Mouse (Mus musculus): ENCODE data around the gene Slco1a5. TPM values are rescaled to one million over a fixed set of nuclear protein-coding genes. Genes with fewer than 3 reads are reported as not detected.

Gene Slco1a5
- polyA plus RNA-seq, 1 experiment from 2014 or later, result 0.32 TPM

DNA sequence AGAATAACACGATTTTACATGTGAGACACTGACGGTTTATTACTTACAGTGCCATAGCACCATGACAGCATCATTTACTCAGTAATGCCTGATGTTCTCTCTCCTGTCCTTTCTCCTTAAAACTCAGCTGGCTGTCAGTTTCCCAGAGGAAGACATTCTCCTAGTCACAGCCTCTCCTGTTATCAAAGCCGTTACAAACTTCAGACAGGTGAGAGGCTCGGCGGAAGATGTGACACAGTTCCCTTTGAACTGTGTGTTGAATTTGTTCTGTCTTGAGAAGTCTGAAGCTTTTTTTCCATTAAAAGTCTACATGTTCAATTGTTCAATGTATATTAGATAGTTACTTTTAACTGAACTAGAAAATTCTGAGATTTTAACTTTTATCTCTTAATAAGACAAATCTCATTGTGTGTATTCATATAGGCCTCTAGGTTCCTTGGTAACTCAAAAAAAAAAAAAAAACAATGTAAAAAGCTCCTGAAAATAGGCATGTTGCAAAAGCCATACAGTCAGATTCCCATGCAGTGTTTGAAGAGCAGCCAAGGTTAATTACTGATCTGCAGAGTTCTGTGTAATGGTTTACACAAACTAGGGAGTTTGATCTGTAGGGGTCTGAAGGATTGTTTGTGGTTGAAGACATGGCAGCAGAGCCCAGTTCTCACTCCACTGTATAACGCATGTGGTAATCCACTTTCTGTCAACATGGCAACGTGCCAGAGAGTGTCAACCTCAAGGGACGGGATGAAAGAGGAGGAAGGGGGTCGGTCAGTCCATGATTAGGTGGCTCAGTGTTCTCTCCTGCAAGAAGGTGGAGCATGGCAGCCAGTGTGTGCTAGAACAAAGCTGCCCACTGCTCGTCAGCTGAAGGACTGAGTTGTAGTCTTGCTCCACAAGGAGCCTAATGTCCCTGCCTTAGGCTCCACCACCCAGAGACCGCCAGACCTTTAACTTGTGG is 24.9 kb upstream of the Slco1a5 start:
- Histone ChIP-seq H3K4me1 (ENCODE audit: control insufficient read depth, insufficient read depth, low read length) (peaks cover 4% of the 10 kb centered on the region; the same call in 1 of the 2 replicates), H3K9ac (replicated peaks; ENCODE audit: low read length) (no peak overlapping the region), H3K27me3 (ENCODE audit: control insufficient read depth, insufficient read depth, low read length) (no peaks in the 10 kb centered on the region), H3K4me2 (ENCODE audit: low read length) (no peak overlapping the region), H3K9me3 (ENCODE audit: control insufficient read depth, low read length) (no peaks in the 10 kb centered on the region), H3K4me3 (replicated peaks; ENCODE audit: low read depth, low read length) (no peak overlapping the region), H3K27ac (replicated peaks; ENCODE audit: low read depth, low read length) (no peak overlapping the region), H3K36me3 (ENCODE audit: control insufficient read depth, insufficient read depth, low read length) (peaks cover 38% of the 10 kb centered on the region)
- no peak for DNase-seq
- no peak for ATAC-seq (ENCODE audit: low FRiP score, low TSS enrichment)
- 81% methylated on average over 11 of the region's 11 CpGs for WGBS

GRCm38 (mm10) chr6:142346181-142347110 is 23.7 kb upstream of the Slco1a5 start:
- H3K27ac ChIP-seq (replicated peaks; ENCODE audit: low read depth, low read length), result no peak overlapping the region; the same call in 1 of the 2 replicates

GRCm38 (mm10) chr6:142345440-142346038 is 22.8 kb upstream of the Slco1a5 start, which contains the start of gene Pyroxd1:
Gene Pyroxd1 (plus strand): TSS chr6:142345654.
- under 1% methylated on average over 48 of the region's 48 CpGs for WGBS
- H3K9ac ChIP-seq (replicated peaks; ENCODE audit: low read length), result peak within 1 kb of the TSS; percentile 57
- peak; percentile 93 for ATAC-seq (ENCODE audit: low FRiP score, low TSS enrichment)
- H3K4me3 ChIP-seq (replicated peaks; ENCODE audit: low read depth, low read length), result peak within 1 kb of the TSS; percentile 74
- H3K9me3 ChIP-seq (ENCODE audit: control insufficient read depth, low read length), result no peaks in the 10 kb centered on the region
- H3K27me3 ChIP-seq (ENCODE audit: control insufficient read depth, insufficient read depth, low read length), result no peaks in the 10 kb centered on the region
- H3K4me2 ChIP-seq (ENCODE audit: low read length), result peak within 1 kb of the TSS; percentile 67
- peaks cover 18% of the 10 kb centered on the region for H3K36me3 ChIP-seq (ENCODE audit: control insufficient read depth, insufficient read depth, low read length)
- DNase-seq, result peak; percentile 97
- peaks cover 4% of the 10 kb centered on the region; the same call in 1 of the 2 replicates for H3K4me1 ChIP-seq (ENCODE audit: control insufficient read depth, insufficient read depth, low read length)
- H3K27ac ChIP-seq (replicated peaks; ENCODE audit: low read depth, low read length), result peak within 1 kb of the TSS; percentile 78

More at GRCm38 (mm10) chr6:142346181-142347110, 23.7 kb upstream of the Slco1a5 start:
- Histone ChIP-seq H3K4me3 (replicated peaks; ENCODE audit: low read depth, low read length) (peak overlapping the region; percentile 74), H3K4me1 (ENCODE audit: control insufficient read depth, insufficient read depth, low read length) (peaks cover 4% of the 10 kb centered on the region; the same call in 1 of the 2 replicates), H3K4me2 (ENCODE audit: low read length) (peak overlapping the region; percentile 67), H3K9me3 (ENCODE audit: control insufficient read depth, low read length) (no peaks in the 10 kb centered on the region), H3K36me3 (ENCODE audit: control insufficient read depth, insufficient read depth, low read length) (peaks cover 26% of the 10 kb centered on the region), H3K9ac (replicated peaks; ENCODE audit: low read length) (peak overlapping the region; percentile 57), H3K27me3 (ENCODE audit: control insufficient read depth, insufficient read depth, low read length) (no peaks in the 10 kb centered on the region)
- no peak for ATAC-seq (ENCODE audit: low FRiP score, low TSS enrichment)
- no peak for DNase-seq
- 63% methylated on average over 12 of the region's 12 CpGs for WGBS

DNA sequence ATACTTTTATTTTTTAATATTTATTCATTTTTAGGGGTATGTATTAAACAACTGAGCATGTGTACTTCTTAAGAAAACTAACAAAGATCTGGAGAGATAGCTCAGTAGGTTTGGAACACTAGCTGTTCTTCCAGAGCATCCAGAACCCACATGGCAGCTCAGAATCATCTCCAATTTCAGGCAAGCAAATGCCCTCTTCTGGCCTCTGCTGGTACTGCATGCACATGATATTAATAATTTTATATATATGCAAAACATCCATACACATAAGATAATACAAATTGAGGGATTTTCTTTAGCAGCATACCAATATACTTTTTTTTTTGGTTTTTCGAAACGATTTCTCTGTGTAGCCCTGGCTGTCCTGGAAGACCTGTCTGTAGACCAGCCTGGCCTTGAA is 20.8 kb upstream of the Slco1a5 start:
- peak; percentile 74 for DNase-seq
- Histone ChIP-seq H3K4me2 (ENCODE audit: low read length) (no peak overlapping the region), H3K27me3 (ENCODE audit: control insufficient read depth, insufficient read depth, low read length) (no peaks in the 10 kb centered on the region), H3K27ac (replicated peaks; ENCODE audit: low read depth, low read length) (no peak overlapping the region), H3K9ac (replicated peaks; ENCODE audit: low read length) (no peak overlapping the region), H3K36me3 (ENCODE audit: control insufficient read depth, insufficient read depth, low read length) (peaks cover under 1% of the 10 kb centered on the region), H3K4me3 (replicated peaks; ENCODE audit: low read depth, low read length) (no peak overlapping the region), H3K4me1 (ENCODE audit: control insufficient read depth, insufficient read depth, low read length) (peaks cover 4% of the 10 kb centered on the region; the same call in 1 of the 2 replicates), H3K9me3 (ENCODE audit: control insufficient read depth, low read length) (no peaks in the 10 kb centered on the region)
- 83% methylated on average over 2 of the region's 2 CpGs for whole genome bisulfite sequencing
- ATAC-seq (ENCODE audit: low FRiP score, low TSS enrichment), result no peak

- 66% methylated on average over 2 of the region's 2 CpGs for WGBS
Observed at GRCm38 (mm10) chr6:142339576-142339975, 16.8 kb upstream of the Slco1a5 start.

DNA sequence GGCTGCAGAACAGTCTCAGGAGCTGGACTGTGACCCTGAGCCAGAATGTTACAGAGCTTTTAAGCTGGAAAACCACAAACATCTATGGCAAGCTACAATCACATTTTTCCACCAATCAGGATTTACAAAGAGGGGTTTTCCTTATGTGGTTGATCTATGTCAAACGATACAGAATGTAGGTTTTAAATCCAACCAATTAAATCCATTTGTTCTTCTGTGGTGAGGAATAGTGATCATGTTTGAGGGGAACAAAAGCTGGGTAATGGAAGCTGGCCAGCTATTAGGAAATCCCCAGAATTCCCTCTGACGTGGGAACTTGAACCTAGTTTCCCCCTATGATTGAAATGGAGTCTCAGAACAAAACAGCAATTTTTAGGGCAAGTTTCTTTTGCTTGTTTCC is 16.2 kb upstream of the Slco1a5 start:
- no peak for DNase-seq
- Histone ChIP-seq H3K4me1 (ENCODE audit: control insufficient read depth, insufficient read depth, low read length) (no peaks in the 10 kb centered on the region), H3K4me3 (replicated peaks; ENCODE audit: low read depth, low read length) (no peak overlapping the region), H3K4me2 (ENCODE audit: low read length) (no peak overlapping the region), H3K9ac (replicated peaks; ENCODE audit: low read length) (no peak overlapping the region), H3K36me3 (ENCODE audit: control insufficient read depth, insufficient read depth, low read length) (no peaks in the 10 kb centered on the region), H3K27ac (replicated peaks; ENCODE audit: low read depth, low read length) (no peak overlapping the region), H3K27me3 (ENCODE audit: control insufficient read depth, insufficient read depth, low read length) (no peaks in the 10 kb centered on the region), H3K9me3 (ENCODE audit: control insufficient read depth, low read length) (no peaks in the 10 kb centered on the region)
- WGBS, result 77% methylated on average over 2 of the region's 2 CpGs
- no peak for ATAC-seq (ENCODE audit: low FRiP score, low TSS enrichment)

More at GRCm38 (mm10) chr6:142339576-142339975, 16.8 kb upstream of the Slco1a5 start:
- no peaks in the 10 kb centered on the region for H3K36me3 ChIP-seq (ENCODE audit: control insufficient read depth, insufficient read depth, low read length)
- no peak overlapping the region for H3K4me3 ChIP-seq (replicated peaks; ENCODE audit: low read depth, low read length)
- ATAC-seq (ENCODE audit: low FRiP score, low TSS enrichment) (no peak), DNase-seq (no peak)
- no peaks in the 10 kb centered on the region for H3K9me3 ChIP-seq (ENCODE audit: control insufficient read depth, low read length)
- H3K27me3 ChIP-seq (ENCODE audit: control insufficient read depth, insufficient read depth, low read length), result no peaks in the 10 kb centered on the region
- H3K9ac ChIP-seq (replicated peaks; ENCODE audit: low read length), result no peak overlapping the region
- no peak overlapping the region for H3K4me2 ChIP-seq (ENCODE audit: low read length)
- no peak overlapping the region for H3K27ac ChIP-seq (replicated peaks; ENCODE audit: low read depth, low read length)
- H3K4me1 ChIP-seq (ENCODE audit: control insufficient read depth, insufficient read depth, low read length), result no peaks in the 10 kb centered on the region

DNA sequence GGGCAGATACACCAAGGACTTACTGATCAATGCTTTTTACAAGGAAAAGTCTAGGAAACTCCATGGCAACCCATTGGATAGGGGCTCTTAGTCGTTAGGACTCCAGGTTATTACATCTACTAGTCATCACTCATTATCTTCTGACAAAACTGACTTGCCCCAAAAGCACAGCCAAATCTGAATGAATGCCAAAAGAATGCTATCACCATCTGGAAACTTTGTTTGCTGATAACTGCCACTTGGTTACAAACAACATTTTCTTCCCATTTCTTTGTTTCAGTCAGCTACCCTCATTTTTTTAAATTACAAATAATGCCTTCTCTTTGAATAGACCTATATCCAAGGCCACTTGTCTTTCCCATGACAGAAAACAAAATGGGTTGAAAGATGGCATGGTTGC is 6.4 kb upstream of the Slco1a5 start:
- no peaks in the 10 kb centered on the region for H3K27me3 ChIP-seq (ENCODE audit: control insufficient read depth, insufficient read depth, low read length)
- no peak overlapping the region for H3K4me3 ChIP-seq (replicated peaks; ENCODE audit: low read depth, low read length)
- H3K9ac ChIP-seq (replicated peaks; ENCODE audit: low read length), result no peak overlapping the region
- no peak overlapping the region for H3K27ac ChIP-seq (replicated peaks; ENCODE audit: low read depth, low read length)
- no peaks in the 10 kb centered on the region for H3K36me3 ChIP-seq (ENCODE audit: control insufficient read depth, insufficient read depth, low read length)
- ATAC-seq (ENCODE audit: low FRiP score, low TSS enrichment) (no peak), DNase-seq (no peak)
- 68% methylated on average over 1 of the region's 1 CpGs for WGBS
- no peaks in the 10 kb centered on the region for H3K4me1 ChIP-seq (ENCODE audit: control insufficient read depth, insufficient read depth, low read length)
- H3K4me2 ChIP-seq (ENCODE audit: low read length), result no peak overlapping the region
- no peaks in the 10 kb centered on the region for H3K9me3 ChIP-seq (ENCODE audit: control insufficient read depth, low read length)

DNA sequence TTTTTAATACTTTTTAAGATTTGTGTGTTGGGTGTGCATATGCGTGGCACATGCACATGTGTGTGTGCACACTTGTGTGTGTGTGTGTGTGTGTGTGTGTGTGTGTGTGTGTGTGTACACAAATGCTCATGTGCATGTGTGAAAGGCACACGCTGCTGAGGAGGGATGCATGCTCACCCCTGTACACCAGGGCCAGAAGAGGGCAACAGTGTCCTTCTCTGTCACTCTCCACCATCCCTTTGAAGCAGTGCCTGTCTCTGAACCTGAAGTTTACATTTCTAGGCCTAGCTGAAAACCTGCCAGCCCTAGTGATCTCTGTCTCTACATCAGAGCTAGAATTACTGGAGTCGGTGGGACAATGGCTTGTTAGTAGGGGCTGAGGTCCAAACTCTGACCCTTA is 3.8 kb upstream of the Slco1a5 start:
- 0 out of 2 replicates have a peak, but pooled peaks cover 4% of the 10 kb centered on the region for H3K4me1 ChIP-seq (ENCODE audit: control insufficient read depth, insufficient read depth, low read length)
- no peak overlapping the region for H3K9ac ChIP-seq (replicated peaks; ENCODE audit: low read length)
- H3K27me3 ChIP-seq (ENCODE audit: control insufficient read depth, insufficient read depth, low read length), result no peaks in the 10 kb centered on the region
- WGBS, result 78% methylated on average over 3 of the region's 3 CpGs
- no peak overlapping the region for H3K4me2 ChIP-seq (ENCODE audit: low read length)
- H3K27ac ChIP-seq (replicated peaks; ENCODE audit: low read depth, low read length), result no peak overlapping the region
- DNase-seq, result no peak
- no peaks in the 10 kb centered on the region for H3K9me3 ChIP-seq (ENCODE audit: control insufficient read depth, low read length)
- H3K36me3 ChIP-seq (ENCODE audit: control insufficient read depth, insufficient read depth, low read length), result no peaks in the 10 kb centered on the region
- ATAC-seq (ENCODE audit: low FRiP score, low TSS enrichment), result no peak
- H3K4me3 ChIP-seq (replicated peaks; ENCODE audit: low read depth, low read length), result no peak overlapping the region

All from midbrain, embryonic 14.5 days (tissue).